In the genomic region with DNA sequence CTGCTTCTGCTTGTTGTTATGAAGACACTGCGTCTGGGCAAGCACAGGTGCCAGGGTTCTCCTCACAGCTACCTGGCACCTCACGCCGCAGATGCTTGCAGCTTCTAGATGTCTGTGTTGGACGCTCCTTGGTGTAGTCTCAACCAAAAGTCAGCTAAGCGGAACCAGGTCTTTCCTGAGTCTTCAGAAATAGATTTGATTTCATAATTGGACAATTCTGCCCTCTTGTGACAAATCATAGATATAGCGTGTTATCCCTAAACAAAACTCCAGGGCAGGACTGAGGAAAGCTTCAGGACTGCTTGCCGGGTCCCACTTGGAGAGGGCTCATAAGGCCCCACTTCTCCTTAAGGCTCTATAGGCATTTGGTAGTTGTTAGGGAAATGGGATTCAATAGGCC, we compare ENCODE assay signal across 8 mouse cellular contexts. TPM values are rescaled to one million over a fixed set of nuclear protein-coding genes. Genes with fewer than 3 reads are reported as not detected.
DNase-seq lines count a peak whose midpoint lies in the region; ATAC-seq and TF ChIP-seq lines count a peak whose summit lies in the region.

No protein-coding gene starts in this region.

- no peaks in the 10 kb centered on the region for H3K36me3 ChIP-seq in heart, adult 2 months (ENCODE audit: control insufficient read depth, insufficient read depth, low read length)
- no peaks in the 10 kb centered on the region for H3K36me3 ChIP-seq in heart, postnatal 0 days (replicated peaks; ENCODE audit: control insufficient read depth, insufficient read depth, low read length)

- no peaks in the 10 kb centered on the region for H3K27me3 ChIP-seq in heart, adult 2 months (ENCODE audit: control insufficient read depth, insufficient read depth, low read length)
- H3K27me3 ChIP-seq in heart, postnatal 0 days (ENCODE audit: control insufficient read depth, insufficient read depth, low read length), result no peaks in the 10 kb centered on the region

- DNase-seq in heart, adult 2 months, result peak in 1 of 2 experiments; percentile 30
- DNase-seq in heart, postnatal 25 days (ENCODE audit: low spot score), result no peak
- DNase-seq in A20 (ENCODE audit: low read depth, low spot score), result peak; percentile 69
- peak; percentile 44 for DNase-seq in cerebellum, adult 11 months
- DNase-seq in heart, postnatal 0 days (ENCODE audit: low spot score), result peak; percentile 71
- DNase-seq in layer of hippocampus, adult 9-11 months, result no peak
- DNase-seq in right cerebral cortex, adult 18-20 months, result no peak

- no peaks in the 10 kb centered on the region for H3K9me3 ChIP-seq in heart, postnatal 0 days (replicated peaks; ENCODE audit: control insufficient read depth, low read length)

- peak; percentile 98; the same call in 1 of the 2 replicates for TF ChIP-seq CTCF in heart, adult 2 months (IDR thresholded peaks at IDR 0.05)
- peak; percentile 70 for TF ChIP-seq CTCF in heart, postnatal 0 days (IDR thresholded peaks at IDR 0.05; ENCODE audit: low read depth)

- H3K4me3 ChIP-seq in heart, adult 2 months, result no peak overlapping the region
- no peak overlapping the region for H3K4me3 ChIP-seq in heart, postnatal 0 days (ENCODE audit: low read depth, low read length)

- no peak overlapping the region for H3K9ac ChIP-seq in heart, adult 2 months (ENCODE audit: low read depth, low read length)
- no peak overlapping the region for H3K9ac ChIP-seq in heart, postnatal 0 days (replicated peaks; ENCODE audit: low read depth, low read length)

- H3K79me2 ChIP-seq in heart, adult 2 months (replicated peaks; ENCODE audit: control insufficient read depth, insufficient read depth, low read length), result no peaks in the 10 kb centered on the region

- intact Hi-C loops in heart, adult 2 months (cut with DNase I), result loop anchor here (2.0 kb wide), 4 partner anchors 84 to 234 kb away; no protein-coding TSS in a partner anchor
- intact Hi-C loops in heart, postnatal 25 days (cut with DNase I), result loop anchor here (1.0 to 2.0 kb wide), 3 partner anchors 106 to 233 kb away; no protein-coding TSS in a partner anchor

- peak; percentile 44; the same call in 1 of the 2 replicates for ATAC-seq in heart, postnatal 0 days (ENCODE audit: insufficient read depth, low read depth)
- ATAC-seq in megakaryocyte progenitor cell, adult 5-6 weeks (replicated peaks; ENCODE audit: poor library complexity), result peak; percentile 93

- peaks cover 2% of the 10 kb centered on the region for H3K4me1 ChIP-seq in heart, adult 2 months (ENCODE audit: control insufficient read depth, insufficient read depth, low read length)
- no peaks in the 10 kb centered on the region for H3K4me1 ChIP-seq in heart, postnatal 0 days (ENCODE audit: control insufficient read depth, insufficient read depth)

- TF ChIP-seq EP300 in heart, adult 2 months (IDR thresholded peaks at IDR 0.05; ENCODE audit: insufficient read depth, low read depth, low read length), result 0 out of 2 replicates have a peak, but pooled peaks have one; percentile 44
- no peak for TF ChIP-seq EP300 in heart, postnatal 0 days (IDR thresholded peaks at IDR 0.05; ENCODE audit: low read depth)

- H3K27ac ChIP-seq in heart, adult 2 months, result no peak overlapping the region
- no peak overlapping the region for H3K27ac ChIP-seq in heart, postnatal 0 days (ENCODE audit: low read depth)

- H3K4me2 ChIP-seq in heart, postnatal 0 days (ENCODE audit: low read depth, low read length), result no peak overlapping the region

- 30% methylated on average over 7 of the region's 7 CpGs for WGBS in heart, adult 2 months
- 59% methylated on average over 7 of the region's 7 CpGs for WGBS in heart, postnatal 0 days

- no peak for TF ChIP-seq POLR2A in heart, adult 2 months (IDR thresholded peaks at IDR 0.05; ENCODE audit: insufficient read depth, low read depth, low read length)

RNA-seq across cellular contexts. Expression of gene Cfap161, which starts 7.8 kb away (rescaled TPM):
- total RNA-seq in heart, adult 2 months (2021), result not detected
- 0.35 and 0.50 TPM in 2 replicates for polyA plus RNA-seq in heart, adult 2 months (2012; rRNA removed)
- total RNA-seq in heart, postnatal 25 days (2021), result not detected
- 0.50 TPM in 1 of 2 replicates, not detected in the other for total RNA-seq in heart, postnatal 0 days (2014; rRNA removed; ENCODE audit: low replicate concordance)
- 0.78 and 0.90 TPM in 2 replicates for polyA plus RNA-seq in heart, postnatal 0 days (2015; fragmentation: Nextera tagmentation; extraction: Ambion mirVana)
- not detected in 2 replicates for total RNA-seq in megakaryocyte progenitor cell, adult 5-6 weeks (2015)
- not detected in 2 replicates for total RNA-seq in megakaryocyte progenitor cell, adult 5-6 weeks (2017)

RNA-seq across cellular contexts. Expression of gene Il16, which starts 57.0 kb away (rescaled TPM):
- 1 to 10 TPM; 5.6 to 7.6 TPM for total RNA-seq in heart, adult 2 months (2021)
- 6.1 and 8.0 TPM in 2 replicates for polyA plus RNA-seq in heart, adult 2 months (2012; rRNA removed)
- 1 to 10 TPM; 8.2 to 8.4 TPM for total RNA-seq in heart, postnatal 25 days (2021)
- total RNA-seq in heart, postnatal 0 days (2014; rRNA removed; ENCODE audit: low replicate concordance), result 4.3 and 4.6 TPM in 2 replicates
- 3.2 and 3.3 TPM in 2 replicates for polyA plus RNA-seq in heart, postnatal 0 days (2015; fragmentation: Nextera tagmentation; extraction: Ambion mirVana)
- total RNA-seq in megakaryocyte progenitor cell, adult 5-6 weeks (2015), result 18.6 and 20.8 TPM in 2 replicates
- 66.4 and 71.6 TPM in 2 replicates for total RNA-seq in megakaryocyte progenitor cell, adult 5-6 weeks (2017)

Comparison
In these comparisons a context has a peak if more than half of its experiments do, and no peak if none do; other contexts are left out.
1. DNase-seq: peak in A20 (single experiment), cerebellum, adult 11 months (single experiment) and heart, postnatal 0 days (single experiment); none in heart, postnatal 25 days (single experiment), layer of hippocampus, adult 9-11 months (single experiment) and right cerebral cortex, adult 18-20 months (single experiment).